Mouse (Mus musculus) megakaryocyte-erythroid progenitor cell, adult 5-6 weeks (primary cell): ENCODE measurements at regions not wholly inside any gene's neighbourhood (a gene's known extent, or its start where the extent isn't known, plus 50 kb on each side); places are given as distances from the start of the nearest gene placed in this dataset.

Source experiments
- ATAC-seq: replicated peaks from 2 replicates; pipeline ENCODE4 v1.8.0; 2016; ENCODE audit warnings: mild to moderate bottlenecking, inconsistent platforms; ENCODE audit not compliant: severe bottlenecking, poor library complexity, low FRiP score, low TSS enrichment

- ATAC-seq, result no peak
Measured at GRCm38 (mm10) chr10:98538706-98539105, 375.5 kb upstream of the Atp2b1 start.

DNA sequence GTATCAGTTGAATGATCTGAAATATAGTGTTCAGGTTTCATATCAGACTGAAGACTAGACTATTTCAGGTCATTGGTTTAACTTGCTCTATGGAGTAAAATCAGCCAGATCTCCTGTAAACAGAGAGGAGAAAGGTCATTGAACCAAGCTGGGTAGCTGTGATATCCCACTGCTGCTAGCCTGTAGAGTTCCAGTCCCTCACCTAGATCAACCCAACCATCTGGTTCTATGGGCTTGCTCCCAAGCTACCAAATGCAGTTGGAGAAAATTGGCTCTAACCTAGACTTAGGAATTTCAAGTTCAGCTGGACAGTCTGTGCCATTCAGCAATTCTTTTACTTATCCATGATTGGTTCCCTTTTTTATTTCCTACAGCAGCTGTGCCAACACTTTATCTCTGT, 373.1 kb upstream of the Atp2b1 start:
- ATAC-seq, result no peak

DNA sequence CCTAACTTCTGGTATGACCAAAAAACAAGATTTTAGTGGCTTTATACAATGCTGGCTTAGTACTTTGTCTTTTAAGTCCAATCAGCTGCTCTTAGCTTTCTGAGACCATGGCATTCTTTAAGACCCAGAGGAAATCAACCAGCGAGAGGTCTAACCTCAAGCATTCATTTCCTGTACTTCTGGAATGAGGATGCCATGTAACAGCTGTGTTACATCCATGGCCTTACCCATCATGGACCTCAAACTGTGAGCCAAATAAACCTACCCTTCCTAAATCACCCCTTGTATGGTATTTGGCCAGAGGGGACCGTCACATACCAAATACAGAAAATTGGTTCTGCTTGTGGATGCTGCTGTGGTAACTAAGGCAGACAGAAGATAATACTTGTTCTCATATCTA, 372.1 kb upstream of the Atp2b1 start:
- no peak for ATAC-seq

GRCm38 (mm10) chr10:98543253-98543997, 370.8 kb upstream of the Atp2b1 start:
- no peak for ATAC-seq

GRCm38 (mm10) chr10:98543998-98544349, 370.2 kb upstream of the Atp2b1 start:
- no peak for ATAC-seq

- ATAC-seq, result no peak
Measured at GRCm38 (mm10) chr10:98554575-98554974, 359.6 kb upstream of the Atp2b1 start.

GRCm38 (mm10) chr10:98557470-98558060, 356.6 kb upstream of the Atp2b1 start:
- ATAC-seq, result no peak

DNA sequence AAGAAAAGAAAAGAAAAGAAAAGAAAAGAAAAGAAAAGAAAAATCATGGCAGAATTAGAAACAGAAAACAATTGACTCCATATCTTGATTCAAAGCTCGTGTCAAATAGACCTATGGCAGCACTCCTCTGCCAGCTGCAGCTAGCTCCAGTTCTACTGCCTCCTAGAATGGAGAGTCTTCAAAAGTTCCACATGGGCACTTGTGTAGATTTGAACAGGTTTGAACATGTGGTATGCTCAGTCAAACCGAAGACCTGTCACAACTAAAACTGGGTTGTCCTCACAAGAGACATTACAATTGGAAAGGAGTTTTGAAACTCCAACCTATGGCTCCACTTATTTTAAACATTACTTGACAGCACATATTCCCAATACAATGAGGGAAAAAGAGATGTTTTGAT, 355.6 kb upstream of the Atp2b1 start:
- ATAC-seq, result no peak

GRCm38 (mm10) chr10:98562297-98562912, 351.8 kb upstream of the Atp2b1 start:
- no peak for ATAC-seq

GRCm38 (mm10) chr10:98572782-98573536, 341.2 kb upstream of the Atp2b1 start:
- ATAC-seq, result no peak

- no peak for ATAC-seq
Measured at GRCm38 (mm10) chr10:98577040-98577439, 337.2 kb upstream of the Atp2b1 start.

- no peak for ATAC-seq
Measured at GRCm38 (mm10) chr10:98584776-98585175, 329.4 kb upstream of the Atp2b1 start.

GRCm38 (mm10) chr10:98589726-98590125, 324.5 kb upstream of the Atp2b1 start:
- ATAC-seq, result no peak

GRCm38 (mm10) chr10:98592154-98592553, 322.1 kb upstream of the Atp2b1 start:
- ATAC-seq, result no peak

DNA sequence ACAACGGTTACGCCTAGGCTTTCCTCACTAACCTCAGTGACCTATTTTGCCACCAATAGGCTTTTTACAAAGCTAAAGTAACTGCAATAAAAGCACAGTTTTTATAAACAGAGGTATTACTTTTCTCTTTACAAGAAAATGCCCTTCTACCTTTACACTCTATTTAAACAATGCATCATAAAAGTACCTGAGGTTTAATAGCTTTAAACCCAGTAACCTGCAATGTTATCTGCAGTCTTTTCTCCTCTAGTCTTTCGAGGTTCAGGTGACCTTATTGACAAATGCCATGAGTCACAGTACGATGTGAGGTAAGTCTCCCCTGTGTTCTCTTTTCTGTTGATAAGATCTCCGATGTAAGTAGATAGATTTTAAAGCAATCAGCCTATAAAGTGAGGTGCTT, 320.3 kb upstream of the Atp2b1 start:
- no peak for ATAC-seq

DNA sequence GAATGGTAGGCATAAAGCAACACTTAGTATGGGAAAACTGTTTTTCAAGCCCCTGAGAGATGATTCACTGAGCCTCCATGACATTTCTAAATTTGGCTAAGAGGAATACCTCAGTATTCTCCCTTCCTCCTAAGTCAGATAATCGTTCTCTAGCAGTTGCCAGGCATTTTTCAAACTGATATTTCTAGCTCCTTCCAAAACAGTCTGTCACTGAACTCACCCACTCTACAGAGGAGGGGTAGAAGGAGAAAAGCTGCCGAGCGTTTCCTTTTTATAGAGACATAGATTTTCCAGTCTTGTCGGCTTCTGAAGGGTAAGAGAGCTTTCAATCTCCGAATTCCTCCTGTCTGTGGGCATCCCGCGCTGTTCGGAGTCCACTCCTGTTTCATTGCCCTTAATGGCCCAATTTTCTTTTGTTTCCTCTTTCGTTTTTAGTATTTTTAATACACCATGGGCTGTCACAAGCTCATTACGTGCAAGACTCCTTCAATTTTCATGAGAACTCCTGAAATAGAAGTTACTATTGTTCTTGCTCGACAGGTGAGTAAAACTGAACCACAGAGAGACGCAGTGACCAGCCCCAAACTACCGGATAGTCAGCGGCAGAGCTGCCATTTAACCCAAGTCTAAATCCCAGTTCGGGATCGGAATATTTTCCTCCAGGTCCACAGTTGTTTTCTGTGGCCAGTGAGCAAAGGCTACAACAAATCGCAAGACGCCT, 305.8 kb upstream of the Atp2b1 start:
- no peak for ATAC-seq

DNA sequence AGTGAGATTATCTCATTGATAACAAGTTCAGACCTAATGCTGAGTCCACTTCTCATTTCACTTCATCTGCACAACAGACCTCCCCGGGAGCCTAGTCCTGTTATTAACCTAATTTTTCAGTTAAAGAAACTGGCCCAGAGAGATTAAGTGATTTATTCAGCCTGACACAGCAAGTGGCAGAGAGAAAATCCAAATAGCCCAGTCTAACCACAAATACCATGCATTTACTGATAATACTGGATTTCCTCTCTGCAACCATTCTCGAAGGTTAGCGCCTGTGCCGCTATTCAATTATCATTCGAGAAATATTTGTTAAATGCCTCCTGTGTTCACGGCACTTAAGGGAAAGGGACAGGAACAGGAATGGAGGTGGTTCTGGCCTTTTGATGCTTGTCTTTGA, 303.5 kb upstream of the Atp2b1 start:
- ATAC-seq, result no peak

DNA sequence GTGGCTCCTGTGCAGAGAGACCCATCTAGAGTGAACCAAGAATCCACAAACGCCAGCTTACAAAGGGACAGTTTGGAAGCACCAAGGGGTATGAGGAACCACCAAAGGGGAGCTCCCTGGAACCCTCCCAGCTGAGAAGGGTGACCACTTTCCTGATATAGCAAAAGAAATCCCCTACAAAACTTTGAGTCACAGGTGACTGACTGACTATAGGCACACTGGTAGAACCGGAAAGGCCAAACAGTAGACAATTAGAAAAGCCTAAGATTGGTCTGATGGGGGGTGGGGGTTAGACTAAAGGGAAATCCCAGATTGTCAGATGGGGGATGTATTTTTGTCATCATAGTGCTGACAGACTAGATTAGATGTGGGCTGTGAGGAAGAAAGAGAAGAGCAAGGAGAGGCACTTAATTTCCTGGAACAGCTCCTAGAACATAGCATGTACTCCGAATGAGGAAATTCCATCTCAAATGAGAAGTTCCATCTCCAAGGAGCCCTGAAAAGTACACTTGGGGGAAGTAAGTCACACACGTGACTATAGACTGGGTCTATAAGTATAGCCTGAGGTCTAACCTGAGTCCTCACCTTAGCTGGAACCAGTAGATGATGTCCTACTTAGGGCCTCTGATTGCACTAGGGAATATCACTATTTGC, 302.4 kb upstream of the Atp2b1 start:
- no peak for ATAC-seq
